Mouse (Mus musculus): ENCODE results near the gene Gm10096. TPM values are rescaled to one million over a fixed set of nuclear protein-coding genes. Genes with fewer than 3 reads are reported as not detected.
"Not testable (repeated sequence)": the region's sequence is repeated elsewhere in the genome, so short reads cannot be mapped to it uniquely, and the experiment has no call there.

The Gm10096 gene
- polyA plus RNA-seq (2012; rRNA removed): not detected in 2 replicates

- not testable (repeated sequence) for H3K36me3 ChIP-seq (ENCODE audit: control insufficient read depth, insufficient read depth, low read length); H3K4me3 ChIP-seq (ENCODE audit: low read depth, low read length)
- no CpG with 5 or more reads among the region's 5 CpGs for WGBS
Observed at GRCm38 (mm10) chrX:28954602-28955001, at the start of gene Gm10096. Gene Gm10096, minus strand, starts transcription at chrX:28954702.

More at GRCm38 (mm10) chrX:28954602-28955001, at the start of gene Gm10096:
- not testable (repeated sequence) for H3K27ac ChIP-seq (ENCODE audit: insufficient read depth, low read depth, low read length); H3K27me3 ChIP-seq (ENCODE audit: control insufficient read depth, insufficient read depth, low read length); H3K4me1 ChIP-seq (ENCODE audit: control insufficient read depth, insufficient read depth, insufficient read length, low read length)

All from small intestine, adult 2 months (tissue).